Mouse (Mus musculus): ENCODE measurements around the gene Kif1b.

GRCm38 (mm10) chr4:149168016-149168415 lies 139.5 kb downstream of the Kif1b start:
- TF ChIP-seq POLR2A (IDR thresholded peaks at IDR 0.05; ENCODE audit: control insufficient read depth in 1 of 2, insufficient read depth in 1 of 2, low read depth in 1 of 2, low read length in 2 of 2, poor library complexity in 1 of 2) (no peak), MAZ (IDR thresholded peaks at IDR 0.05; ENCODE audit: low read depth, low read length) (no peak), BHLHE40 (IDR thresholded peaks at IDR 0.05; ENCODE audit: borderline replicate concordance, low read depth, low read length) (no peak), MAFK (IDR thresholded peaks at IDR 0.05; ENCODE audit: borderline replicate concordance, low read depth, low read length) (no peak), CTCF (IDR thresholded peaks at IDR 0.05 in 2 of 3, conservative IDR thresholded peaks at IDR 0.05 in 1 of 3; ENCODE audit: control insufficient read depth in 1 of 3, insufficient read depth in 1 of 3, low read depth in 2 of 3, low read length in 3 of 3, poor library complexity in 1 of 3, severe bottlenecking in 1 of 3) (no peak), ELF1 (IDR thresholded peaks at IDR 0.05; ENCODE audit: low read depth, low read length) (no peak), USF2 (IDR thresholded peaks at IDR 0.05; ENCODE audit: borderline replicate concordance in 1 of 2, insufficient read depth in 1 of 2, low read depth in 1 of 2, low read length in 2 of 2) (no peak), EP300 (IDR thresholded peaks at IDR 0.05; ENCODE audit: low read depth in 1 of 2, low read length in 2 of 2) (peak in 1 of 2 experiments; percentile 53; a peak in 1 of 4 replicates), GATA1 (IDR thresholded peaks at IDR 0.05; ENCODE audit: low read depth, low read length) (peak; percentile 76), TAL1 (IDR thresholded peaks at IDR 0.05; ENCODE audit: low read length) (0 out of 2 replicates have a peak, but pooled peaks have one; percentile 7)
